Mouse (Mus musculus): Measurements from ENCODE around the gene Ybx2. TPM values are rescaled to one million over a fixed set of nuclear protein-coding genes. Genes with fewer than 3 reads are reported as not detected.

Ybx2 gene
- polyA plus RNA-seq, 1 experiment: 55.2 TPM

DNA sequence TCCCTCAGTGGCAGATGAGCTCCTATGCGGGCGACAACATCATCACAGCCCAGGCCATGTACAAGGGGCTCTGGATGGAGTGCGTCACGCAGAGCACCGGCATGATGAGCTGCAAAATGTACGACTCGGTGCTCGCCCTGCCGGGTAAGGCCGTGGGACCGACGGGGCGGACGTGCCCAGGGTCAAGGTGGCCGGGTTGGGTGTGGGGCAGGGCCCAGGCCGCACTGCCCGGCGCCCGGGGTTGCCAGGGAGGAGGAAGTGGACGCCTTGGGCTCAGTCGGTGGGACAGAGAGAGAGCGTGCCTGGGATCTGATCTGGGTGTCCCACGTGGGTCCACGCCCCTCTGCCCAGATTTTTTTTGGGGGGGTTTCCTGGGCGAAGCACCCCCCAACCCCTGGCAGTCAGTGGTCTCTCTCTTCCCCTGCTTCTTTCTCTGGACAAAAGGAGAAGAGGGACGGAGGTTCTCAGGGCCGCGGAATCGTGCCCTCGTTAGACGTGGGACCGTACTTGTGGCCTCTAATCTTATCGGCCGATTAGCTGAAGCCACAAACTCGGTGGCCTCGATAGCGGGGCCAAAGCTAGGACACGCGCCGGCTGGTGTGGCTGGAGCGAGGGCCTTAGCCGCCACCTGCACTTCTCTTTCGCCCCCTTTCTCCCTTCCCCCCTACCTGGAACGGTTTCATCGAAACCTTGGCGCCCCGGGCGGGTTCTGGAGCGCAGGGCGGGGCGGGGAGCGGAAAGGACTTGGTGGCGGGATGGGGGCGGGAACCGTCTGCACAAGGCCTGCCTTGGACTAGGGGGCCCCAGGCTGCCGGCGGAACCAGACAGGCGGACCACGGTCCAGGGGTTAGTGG lies 30.6 kb downstream of the Ybx2 start:
- Histone ChIP-seq H3K9me3 (replicated peaks; ENCODE audit: control insufficient read depth, insufficient read depth, low read length, poor library complexity, severe bottlenecking) (no peaks in the 10 kb centered on the region), H3K9ac (ENCODE audit: low read depth, poor library complexity, severe bottlenecking) (peak overlapping the region; percentile 49), H3K27me3 (ENCODE audit: control insufficient read depth, insufficient read depth, low read length, poor library complexity, severe bottlenecking) (no peaks in the 10 kb centered on the region), H3K27ac (ENCODE audit: insufficient read depth, low read length) (no peak overlapping the region), H3K36me3 (ENCODE audit: control insufficient read depth, insufficient read depth, low read length, poor library complexity, severe bottlenecking) (peaks cover 25% of the 10 kb centered on the region), H3K4me1 (ENCODE audit: control insufficient read depth, insufficient read depth, low read length) (no peaks in the 10 kb centered on the region), H3K4me3 (ENCODE audit: low read depth, low read length) (peak overlapping the region; percentile 68)
- TF ChIP-seq EP300 (IDR thresholded peaks at IDR 0.05; ENCODE audit: insufficient read depth, low read depth, low read length) (no peak), CTCF (IDR thresholded peaks at IDR 0.05; ENCODE audit: low read depth, low read length) (no peak), POLR2A (IDR thresholded peaks at IDR 0.05; ENCODE audit: insufficient read depth, low read length) (no peak)

GRCm38 (mm10) chr11:69966860-69967517 lies 31.4 kb downstream of the Ybx2 start:
- TF ChIP-seq CTCF (IDR thresholded peaks at IDR 0.05; ENCODE audit: low read depth, low read length): no peak
- no peak for TF ChIP-seq EP300 (IDR thresholded peaks at IDR 0.05; ENCODE audit: insufficient read depth, low read depth, low read length)
- TF ChIP-seq POLR2A (IDR thresholded peaks at IDR 0.05; ENCODE audit: insufficient read depth, low read length): no peak
- Histone ChIP-seq H3K4me1 (ENCODE audit: control insufficient read depth, insufficient read depth, low read length) (no peaks in the 10 kb centered on the region), H3K9ac (ENCODE audit: low read depth, poor library complexity, severe bottlenecking) (peak overlapping the region; percentile 49), H3K9me3 (replicated peaks; ENCODE audit: control insufficient read depth, insufficient read depth, low read length, poor library complexity, severe bottlenecking) (no peaks in the 10 kb centered on the region), H3K27ac (ENCODE audit: insufficient read depth, low read length) (no peak overlapping the region), H3K4me3 (ENCODE audit: low read depth, low read length) (peak overlapping the region; percentile 68), H3K27me3 (ENCODE audit: control insufficient read depth, insufficient read depth, low read length, poor library complexity, severe bottlenecking) (no peaks in the 10 kb centered on the region), H3K36me3 (ENCODE audit: control insufficient read depth, insufficient read depth, low read length, poor library complexity, severe bottlenecking) (peaks cover 29% of the 10 kb centered on the region)

DNA sequence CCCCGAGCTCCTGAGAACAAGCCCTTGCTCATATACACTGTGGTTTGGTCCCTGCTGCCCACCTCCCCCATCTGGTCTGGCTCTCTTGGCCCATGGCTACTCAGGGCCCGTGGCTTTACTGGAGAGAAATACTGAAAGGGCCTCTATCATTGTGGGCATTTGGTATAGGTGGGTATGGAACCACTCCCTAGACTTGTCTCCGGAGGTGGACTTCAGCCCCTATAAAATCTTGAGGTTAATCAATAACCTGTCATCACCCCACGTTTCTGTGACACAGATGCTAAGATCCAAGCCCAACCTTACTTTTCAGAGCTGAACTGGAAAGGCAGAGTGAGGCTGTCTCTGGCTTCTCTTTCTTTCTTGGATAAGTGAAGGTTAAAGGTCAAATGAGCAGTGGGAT lies 33.2 kb downstream of the Ybx2 start:
- TF ChIP-seq CTCF (IDR thresholded peaks at IDR 0.05; ENCODE audit: low read depth, low read length): no peak
- TF ChIP-seq POLR2A (IDR thresholded peaks at IDR 0.05; ENCODE audit: insufficient read depth, low read length): no peak
- no peak for TF ChIP-seq EP300 (IDR thresholded peaks at IDR 0.05; ENCODE audit: insufficient read depth, low read depth, low read length)
- Histone ChIP-seq H3K27me3 (ENCODE audit: control insufficient read depth, insufficient read depth, low read length, poor library complexity, severe bottlenecking) (no peaks in the 10 kb centered on the region), H3K9ac (ENCODE audit: low read depth, poor library complexity, severe bottlenecking) (no peak overlapping the region), H3K36me3 (ENCODE audit: control insufficient read depth, insufficient read depth, low read length, poor library complexity, severe bottlenecking) (peaks cover 44% of the 10 kb centered on the region), H3K4me3 (ENCODE audit: low read depth, low read length) (no peak overlapping the region), H3K4me1 (ENCODE audit: control insufficient read depth, insufficient read depth, low read length) (no peaks in the 10 kb centered on the region), H3K9me3 (replicated peaks; ENCODE audit: control insufficient read depth, insufficient read depth, low read length, poor library complexity, severe bottlenecking) (no peaks in the 10 kb centered on the region), H3K27ac (ENCODE audit: insufficient read depth, low read length) (no peak overlapping the region)

DNA sequence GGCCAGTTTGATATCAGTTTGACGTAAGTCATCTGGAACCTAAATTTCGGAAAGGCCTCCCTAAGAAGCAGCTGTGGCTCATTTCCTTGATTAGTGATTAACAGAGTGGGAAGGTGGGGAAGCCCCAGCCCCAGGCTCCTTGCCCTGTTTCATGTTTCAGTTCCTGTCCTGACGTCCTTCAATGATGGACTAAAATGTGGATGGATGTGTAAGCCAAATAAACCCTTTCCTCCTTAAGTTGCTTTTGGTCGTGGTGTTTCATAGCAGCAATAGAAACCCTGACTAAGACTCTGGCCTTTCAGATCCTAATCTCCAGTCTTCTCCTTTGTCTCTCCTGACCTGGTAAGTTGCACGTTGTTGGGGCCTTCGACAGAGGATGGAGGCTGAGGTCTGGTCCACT lies 34.6 kb downstream of the Ybx2 start:
- H3K27me3 ChIP-seq (ENCODE audit: control insufficient read depth, insufficient read depth, low read length, poor library complexity, severe bottlenecking): no peaks in the 10 kb centered on the region
- no peaks in the 10 kb centered on the region for H3K4me1 ChIP-seq (ENCODE audit: control insufficient read depth, insufficient read depth, low read length)
- H3K4me3 ChIP-seq (ENCODE audit: low read depth, low read length): no peak overlapping the region
- no peak for TF ChIP-seq EP300 (IDR thresholded peaks at IDR 0.05; ENCODE audit: insufficient read depth, low read depth, low read length)
- TF ChIP-seq POLR2A (IDR thresholded peaks at IDR 0.05; ENCODE audit: insufficient read depth, low read length): no peak
- TF ChIP-seq CTCF (IDR thresholded peaks at IDR 0.05; ENCODE audit: low read depth, low read length): no peak
- H3K9me3 ChIP-seq (replicated peaks; ENCODE audit: control insufficient read depth, insufficient read depth, low read length, poor library complexity, severe bottlenecking): no peaks in the 10 kb centered on the region
- no peak overlapping the region for H3K27ac ChIP-seq (ENCODE audit: insufficient read depth, low read length)
- H3K36me3 ChIP-seq (ENCODE audit: control insufficient read depth, insufficient read depth, low read length, poor library complexity, severe bottlenecking): peaks cover 55% of the 10 kb centered on the region
- H3K9ac ChIP-seq (ENCODE audit: low read depth, poor library complexity, severe bottlenecking): no peak overlapping the region

DNA sequence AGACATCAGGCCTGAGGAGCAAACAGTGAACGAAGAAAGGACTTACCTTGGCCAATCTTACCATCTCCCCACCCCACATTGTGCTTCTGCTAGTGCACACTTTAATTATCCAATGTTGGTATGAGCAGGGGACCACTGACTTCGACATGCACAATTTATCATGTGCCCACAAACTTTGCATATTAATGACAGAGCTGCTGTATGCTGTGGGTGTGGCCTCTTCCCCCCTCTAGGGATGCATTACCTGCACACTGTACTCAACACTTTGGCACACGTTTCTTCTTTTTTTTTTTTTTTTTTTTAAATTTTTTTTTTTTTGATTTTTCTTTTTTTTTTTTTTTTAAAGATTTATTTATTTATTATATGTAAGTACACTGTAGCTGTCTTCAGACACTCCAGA lies 35.2 kb downstream of the Ybx2 start:
- Histone ChIP-seq H3K27ac (ENCODE audit: insufficient read depth, low read length) (no peak overlapping the region), H3K36me3 (ENCODE audit: control insufficient read depth, insufficient read depth, low read length, poor library complexity, severe bottlenecking) (peaks cover 61% of the 10 kb centered on the region), H3K9ac (ENCODE audit: low read depth, poor library complexity, severe bottlenecking) (no peak overlapping the region), H3K9me3 (replicated peaks; ENCODE audit: control insufficient read depth, insufficient read depth, low read length, poor library complexity, severe bottlenecking) (no peaks in the 10 kb centered on the region), H3K4me3 (ENCODE audit: low read depth, low read length) (no peak overlapping the region), H3K27me3 (ENCODE audit: control insufficient read depth, insufficient read depth, low read length, poor library complexity, severe bottlenecking) (no peaks in the 10 kb centered on the region), H3K4me1 (ENCODE audit: control insufficient read depth, insufficient read depth, low read length) (no peaks in the 10 kb centered on the region)
- no peak for TF ChIP-seq CTCF (IDR thresholded peaks at IDR 0.05; ENCODE audit: low read depth, low read length)
- no peak for TF ChIP-seq EP300 (IDR thresholded peaks at IDR 0.05; ENCODE audit: insufficient read depth, low read depth, low read length)
- TF ChIP-seq POLR2A (IDR thresholded peaks at IDR 0.05; ENCODE audit: insufficient read depth, low read length): no peak

GRCm38 (mm10) chr11:69974907-69975306 lies 39.3 kb downstream of the Ybx2 start:
- Histone ChIP-seq H3K27me3 (ENCODE audit: control insufficient read depth, insufficient read depth, low read length, poor library complexity, severe bottlenecking) (no peaks in the 10 kb centered on the region), H3K4me3 (ENCODE audit: low read depth, low read length) (no peak overlapping the region), H3K36me3 (ENCODE audit: control insufficient read depth, insufficient read depth, low read length, poor library complexity, severe bottlenecking) (peaks cover 51% of the 10 kb centered on the region), H3K27ac (ENCODE audit: insufficient read depth, low read length) (no peak overlapping the region), H3K9ac (ENCODE audit: low read depth, poor library complexity, severe bottlenecking) (no peak overlapping the region), H3K4me1 (ENCODE audit: control insufficient read depth, insufficient read depth, low read length) (no peaks in the 10 kb centered on the region), H3K9me3 (replicated peaks; ENCODE audit: control insufficient read depth, insufficient read depth, low read length, poor library complexity, severe bottlenecking) (no peaks in the 10 kb centered on the region)
- no peak for TF ChIP-seq CTCF (IDR thresholded peaks at IDR 0.05; ENCODE audit: low read depth, low read length)
- no peak for TF ChIP-seq EP300 (IDR thresholded peaks at IDR 0.05; ENCODE audit: insufficient read depth, low read depth, low read length)
- TF ChIP-seq POLR2A (IDR thresholded peaks at IDR 0.05; ENCODE audit: insufficient read depth, low read length): no peak

All from ES-Bruce4 (cell line).